Mouse (Mus musculus): ENCODE data around the gene Hpd.

GRCm38 (mm10) chr5:123130030-123130813, 52.3 kb downstream of the Hpd start:
- no peak for TF ChIP-seq CTCF (IDR thresholded peaks at IDR 0.05)
- TF ChIP-seq EP300 (IDR thresholded peaks at IDR 0.05): peak; percentile 50

All from lung, postnatal 0 days (tissue).